Comparison of ENCODE assay signal across 9 mouse cellular contexts in genomic region chr10:42591185-42591992, GRCm38 (mm10). TPM values are rescaled to one million over a fixed set of nuclear protein-coding genes. Genes with fewer than 3 reads are reported as not detected.
DNase-seq lines count a peak whose midpoint lies in the region; ATAC-seq lines count a peak whose summit lies in the region.
"Had no signal": no experiment of that assay in that cellular context is flagged by ENCODE, and none has a peak within 500 bp of the region (broad histone marks: within the 10 kb centered on the region; RNA-seq: fewer than 3 reads in every experiment).

No protein-coding gene starts in this region.

- ATAC-seq in heart, embryonic 13.5 days (ENCODE audit: extremely low read depth, insufficient number of reproducible peaks, low FRiP score, low TSS enrichment): no peak
- peak; percentile 70 for ATAC-seq in hindbrain, embryonic 11.5 days (ENCODE audit: low FRiP score)
- peak; percentile 77 for ATAC-seq in midbrain, embryonic 12.5 days (ENCODE audit: low FRiP score, low read depth)
- ATAC-seq in erythroblast, adult 5-6 weeks (replicated peaks; ENCODE audit: low FRiP score, poor library complexity, severe bottlenecking): no peak

- peak overlapping the region; percentile 66 for H3K4me2 ChIP-seq in heart, embryonic 13.5 days
- peak overlapping the region; percentile 37 for H3K4me2 ChIP-seq in hindbrain, embryonic 11.5 days (replicated peaks; ENCODE audit: low read depth, low read length)
- H3K4me2 ChIP-seq in midbrain, embryonic 12.5 days (replicated peaks): peak overlapping the region; percentile 55

- H3K4me3 ChIP-seq in heart, embryonic 13.5 days: peak overlapping the region; percentile 45
- peak overlapping the region; percentile 22 for H3K4me3 ChIP-seq in hindbrain, embryonic 11.5 days (ENCODE audit: low read depth, low read length)
- H3K4me3 ChIP-seq in midbrain, embryonic 12.5 days: peak overlapping the region; percentile 30

- no peak overlapping the region for H3K9ac ChIP-seq in heart, embryonic 13.5 days
- no peak overlapping the region for H3K9ac ChIP-seq in hindbrain, embryonic 11.5 days (ENCODE audit: low read depth, low read length)
- H3K9ac ChIP-seq in midbrain, embryonic 12.5 days (replicated peaks): peak overlapping the region; percentile 34

- H3K4me1 ChIP-seq in heart, embryonic 13.5 days: peaks cover 14% of the 10 kb centered on the region
- peaks cover 3% of the 10 kb centered on the region; the same call in 1 of the 2 replicates for H3K4me1 ChIP-seq in hindbrain, embryonic 11.5 days (replicated peaks; ENCODE audit: control insufficient read depth, insufficient read depth, low read length)
- peaks cover 69% of the 10 kb centered on the region for H3K4me1 ChIP-seq in midbrain, embryonic 12.5 days

- intact Hi-C loops in heart, postnatal 10 days (cut with DNase I): no loop called here

- under 1% methylated on average over 66 of the region's 67 CpGs for WGBS in heart, embryonic 13.5 days
- WGBS in hindbrain, embryonic 11.5 days: under 1% methylated on average over 66 of the region's 67 CpGs
- under 1% methylated on average over 67 of the region's 67 CpGs for WGBS in midbrain, embryonic 12.5 days

- H3K27me3 ChIP-seq in heart, embryonic 13.5 days (replicated peaks): peaks cover 99% of the 10 kb centered on the region
- peaks cover 95% of the 10 kb centered on the region for H3K27me3 ChIP-seq in hindbrain, embryonic 11.5 days (ENCODE audit: control insufficient read depth, insufficient read depth, low read length)
- peaks cover 89% of the 10 kb centered on the region for H3K27me3 ChIP-seq in midbrain, embryonic 12.5 days

- no peak overlapping the region for H3K27ac ChIP-seq in heart, embryonic 13.5 days (replicated peaks)
- no peak overlapping the region for H3K27ac ChIP-seq in hindbrain, embryonic 11.5 days (ENCODE audit: low read depth, low read length)
- peak overlapping the region; percentile 52; the same call in 1 of the 2 replicates for H3K27ac ChIP-seq in midbrain, embryonic 12.5 days (replicated peaks)

- no peak for DNase-seq in heart, postnatal 10 days
- DNase-seq in Muller cell, postnatal 12 days (ENCODE audit: inconsistent ontology term): peak; percentile 94
- peak; percentile 77 for DNase-seq in hindbrain, embryonic 11.5 days (ENCODE audit: low spot score)
- no peak for DNase-seq in ovary, adult 18-20 months (ENCODE audit: low spot score)
- DNase-seq in urinary bladder, postnatal 14 days (ENCODE audit: low spot score): no peak
- DNase-seq: cerebellum, adult 18-20 months had no signal

- no peaks in the 10 kb centered on the region for H3K36me3 ChIP-seq in heart, embryonic 13.5 days
- H3K36me3 ChIP-seq in hindbrain, embryonic 11.5 days (ENCODE audit: control insufficient read depth, insufficient read depth, low read length): no peaks in the 10 kb centered on the region
- no peaks in the 10 kb centered on the region for H3K36me3 ChIP-seq in midbrain, embryonic 12.5 days

- H3K9me3 ChIP-seq in heart, embryonic 13.5 days: 0 out of 2 replicates have a peak, but pooled peaks cover 2% of the 10 kb centered on the region
- H3K9me3 ChIP-seq in hindbrain, embryonic 11.5 days (ENCODE audit: control insufficient read depth, low read length): peaks cover 2% of the 10 kb centered on the region
- 0 out of 2 replicates have a peak, but pooled peaks cover 2% of the 10 kb centered on the region for H3K9me3 ChIP-seq in midbrain, embryonic 12.5 days

RNA-seq across cellular contexts. Expression of gene Ostm1, which starts 7.8 kb away (rescaled TPM):
- 19.2 and 19.5 TPM in 2 replicates for polyA plus RNA-seq in heart, embryonic 13.5 days (2015; fragmentation: Nextera tagmentation; extraction: Ambion mirVana)
- total RNA-seq in heart, postnatal 10 days (2021): 10 to 100 TPM; 19.6 to 20.1 TPM
- 20.2 and 23.1 TPM in 2 replicates for polyA plus RNA-seq in hindbrain, embryonic 11.5 days (2014; fragmentation: Nextera tagmentation; extraction: Ambion mirVana)
- polyA plus RNA-seq in midbrain, embryonic 12.5 days (2016; fragmentation: Nextera tagmentation; extraction: Ambion mirVana): 35.4 and 40.1 TPM in 2 replicates
- 14.6 and 24.2 TPM in 2 replicates for total RNA-seq in erythroblast, adult 5-6 weeks (2015; ENCODE audit: low replicate concordance)
- 14.7 and 18.0 TPM in 2 replicates for total RNA-seq in erythroblast, adult 5-6 weeks (2017; ENCODE audit: low replicate concordance)

RNA-seq across cellular contexts. Expression of gene Nr2e1, which starts 8.0 kb away (rescaled TPM):
- not detected in 2 replicates for polyA plus RNA-seq in heart, embryonic 13.5 days (2015; fragmentation: Nextera tagmentation; extraction: Ambion mirVana)
- not detected for total RNA-seq in heart, postnatal 10 days (2021)
- 0.11 and 0.71 TPM in 2 replicates for polyA plus RNA-seq in hindbrain, embryonic 11.5 days (2014; fragmentation: Nextera tagmentation; extraction: Ambion mirVana)
- 35.2 and 46.5 TPM in 2 replicates for polyA plus RNA-seq in midbrain, embryonic 12.5 days (2016; fragmentation: Nextera tagmentation; extraction: Ambion mirVana)
- total RNA-seq in erythroblast, adult 5-6 weeks (2015; ENCODE audit: low replicate concordance): not detected in 2 replicates
- not detected in 2 replicates for total RNA-seq in erythroblast, adult 5-6 weeks (2017; ENCODE audit: low replicate concordance)

Comparison
In these comparisons a context has a peak if more than half of its experiments do, and no peak if none do; other contexts are left out.
1. ATAC-seq: peak in hindbrain, embryonic 11.5 days (single experiment) and midbrain, embryonic 12.5 days (single experiment); none in heart, embryonic 13.5 days (single experiment) and erythroblast, adult 5-6 weeks (single experiment).
2. DNase-seq: peak in Muller cell, postnatal 12 days (single experiment) and hindbrain, embryonic 11.5 days (single experiment); none in heart, postnatal 10 days (0 of 2), ovary, adult 18-20 months (single experiment) and urinary bladder, postnatal 14 days (single experiment).
3. RNA of gene Nr2e1, which starts 8.0 kb away (polyA plus RNA-seq): 35.2 to 46.5 TPM in midbrain, embryonic 12.5 days; 0.11 to 0.71 TPM in hindbrain, embryonic 11.5 days and not detected in heart, embryonic 13.5 days; every median in the first group is over 10 times any median in the second.
4. Peak in every context shown above with its lines, with median percentiles within 50 percentile points of each other: H3K4me2 ChIP-seq and H3K4me3 ChIP-seq.